Mouse (Mus musculus): Measurements from ENCODE around the gene Cfap99.

Gene Cfap99

DNA sequence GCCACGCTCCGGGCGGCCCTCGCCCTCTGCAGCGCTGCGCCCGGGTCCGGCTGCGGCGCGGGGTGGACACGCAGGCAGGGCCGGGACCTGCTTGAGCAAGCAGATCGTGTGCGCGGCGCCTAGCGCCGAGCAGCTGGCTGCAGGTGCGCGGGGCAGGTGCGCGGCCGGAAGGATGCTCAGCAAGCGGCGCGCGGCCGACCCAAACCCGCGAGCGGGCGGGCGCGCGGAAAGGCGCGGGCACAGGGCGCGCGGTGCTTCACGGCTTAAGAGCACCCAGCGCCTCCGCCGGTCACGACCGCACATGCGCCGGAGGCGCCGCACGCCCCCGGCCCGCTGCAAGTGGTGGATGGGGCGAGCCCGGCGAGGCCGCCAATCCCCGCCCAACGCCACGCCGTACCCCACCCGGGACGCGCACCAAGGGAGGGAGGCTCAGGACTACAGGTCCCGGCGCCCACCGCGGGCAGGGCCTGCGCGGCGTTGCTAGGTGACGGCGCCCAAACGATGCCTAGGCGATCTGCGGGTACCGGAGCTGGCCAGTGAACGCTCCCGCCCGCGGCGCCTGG is at the start of gene Cfap99, which contains the start of gene Zfyve28:
Gene Cfap99 (plus strand): TSS at position 447 of the 563 bp plus-strand sequence.
Gene Zfyve28 (minus strand): TSS at position 296 of the 563 bp plus-strand sequence.
- DNase-seq, result peak; percentile 97 to 98

DNA sequence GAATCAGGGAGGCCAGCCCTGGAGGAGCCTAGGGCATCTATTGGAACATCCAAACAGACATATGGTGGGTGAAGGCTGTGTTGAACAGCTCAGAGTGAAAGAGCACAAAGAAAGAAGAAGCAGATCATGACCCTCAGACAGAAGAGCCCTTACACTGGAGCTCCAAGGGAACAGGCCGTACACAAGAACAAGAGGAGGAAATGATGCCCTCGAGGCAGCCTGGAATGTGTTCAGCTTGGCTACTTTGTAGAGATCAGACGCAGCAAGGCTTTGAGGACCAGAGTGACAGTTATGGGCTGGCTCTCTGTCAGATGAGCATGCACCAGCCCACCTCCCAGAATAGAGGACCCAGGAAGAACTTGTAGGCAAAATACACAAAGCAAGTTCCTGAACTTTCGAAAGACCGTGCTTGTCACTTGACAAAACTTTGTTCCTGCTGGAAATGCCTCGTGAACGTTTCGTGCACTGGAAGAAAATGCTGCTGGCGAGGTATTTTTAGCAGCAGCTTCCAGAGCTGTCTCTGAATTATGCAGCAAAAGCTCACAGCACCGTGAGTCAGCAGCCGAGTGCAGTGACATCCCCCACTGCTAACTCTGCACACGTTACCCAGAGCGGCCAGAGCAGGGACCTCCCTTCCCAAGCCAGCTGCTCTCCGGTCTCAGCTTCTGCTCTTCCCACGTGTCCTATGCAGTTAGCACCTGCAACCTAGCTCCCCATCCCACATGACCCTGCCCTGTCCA is 46.0 kb upstream of the Cfap99 start:
- DNase-seq, result peak; percentile 32 to 47

DNA sequence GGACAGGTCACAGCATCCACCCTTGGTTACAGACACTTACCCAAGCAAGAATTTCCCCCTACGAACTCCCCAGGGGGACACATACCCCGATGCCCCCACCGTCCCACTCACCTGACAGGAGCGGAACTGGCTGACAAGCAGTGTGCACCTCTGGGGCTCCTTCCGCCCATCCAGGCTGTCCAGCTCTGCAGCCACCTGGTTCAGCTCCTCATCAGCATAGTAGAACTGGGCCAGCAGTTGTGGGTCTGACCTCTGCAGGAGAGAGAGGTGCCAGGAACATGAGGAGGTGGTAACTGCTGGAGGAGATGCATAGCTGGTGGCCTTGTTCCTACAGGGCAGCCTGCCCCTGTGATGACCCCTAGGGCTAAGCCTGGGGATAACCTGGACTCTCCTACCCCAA is 45.3 kb upstream of the Cfap99 start:
- no peak for DNase-seq

DNA sequence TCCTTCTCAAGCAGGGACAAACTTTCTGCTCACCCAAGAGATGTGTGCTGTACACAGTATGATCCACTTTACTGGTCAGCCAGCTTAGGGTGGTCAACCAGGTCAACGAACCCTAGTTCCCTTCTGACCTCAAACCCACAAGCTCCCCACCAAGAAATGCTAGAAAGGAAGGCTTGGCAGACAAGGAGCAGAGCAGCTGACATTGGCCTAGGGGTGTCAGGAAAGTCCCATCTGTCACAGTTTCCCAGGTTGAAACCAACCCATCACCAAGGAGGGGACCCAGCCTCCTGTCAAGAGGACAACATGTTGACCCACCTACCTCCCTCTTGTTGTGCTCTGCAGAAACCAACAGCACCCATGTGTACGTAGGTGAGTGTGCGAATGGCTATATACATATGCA is 42.0 kb upstream of the Cfap99 start:
- no peak for DNase-seq

DNA sequence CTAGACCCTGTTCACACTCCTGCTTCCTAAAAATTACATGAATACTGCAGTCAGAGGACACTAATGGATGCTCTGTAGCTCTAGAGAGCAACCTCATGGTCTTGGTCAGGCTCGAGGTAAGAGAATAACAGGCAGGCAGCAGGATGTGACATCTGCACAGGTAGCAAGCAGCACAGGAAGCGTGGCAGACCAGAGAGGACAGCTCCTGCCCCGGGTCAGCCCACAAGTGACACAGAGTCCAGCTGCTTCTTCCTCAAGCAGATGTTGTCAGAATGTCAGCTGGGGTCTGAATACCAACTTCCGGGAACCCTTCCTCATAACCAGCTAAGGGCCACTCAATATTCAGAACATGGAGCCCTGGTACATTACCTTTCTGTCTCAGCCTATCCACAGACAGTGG is 39.3 kb upstream of the Cfap99 start:
- no peak for DNase-seq

DNA sequence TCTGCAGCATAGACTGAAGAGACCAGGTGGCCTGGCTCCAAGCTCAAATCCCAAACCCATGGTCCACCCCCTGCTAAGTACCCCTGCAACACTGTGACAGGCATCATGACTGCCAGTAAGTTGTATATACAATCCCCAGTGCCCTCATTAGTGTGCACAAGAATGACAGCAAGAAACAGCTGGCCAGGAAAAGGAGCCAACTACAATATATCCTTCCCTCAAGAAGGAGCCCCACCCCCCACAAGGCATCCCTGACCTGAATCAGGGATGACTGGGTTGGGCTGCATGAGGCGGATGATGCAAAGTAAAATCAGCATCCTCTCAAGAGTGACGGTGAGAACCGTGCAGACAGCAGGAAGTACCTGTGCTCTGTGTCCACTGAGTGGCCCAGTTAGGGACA is 38.3 kb upstream of the Cfap99 start:
- peak in 1 of 2 experiments; percentile 44 for DNase-seq

DNA sequence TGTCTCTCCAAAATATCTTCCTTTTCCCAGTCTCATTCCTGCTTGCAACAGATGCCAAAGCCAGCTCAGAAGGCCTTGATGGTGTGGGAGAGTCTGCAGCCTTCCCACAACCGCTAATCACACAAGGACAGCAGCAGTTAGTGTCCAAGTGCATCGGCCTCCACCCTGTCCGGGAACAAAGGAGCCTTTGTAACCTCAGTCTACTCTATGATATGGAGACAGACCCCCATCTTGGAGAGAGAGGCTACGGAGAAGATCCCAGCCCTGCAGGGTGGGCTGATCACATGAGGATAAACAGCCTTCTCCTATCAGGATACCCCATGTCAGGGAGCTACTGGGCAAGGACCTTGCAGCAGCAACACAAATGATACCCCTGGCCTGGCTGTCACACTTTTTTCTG is 36.6 kb upstream of the Cfap99 start:
- DNase-seq, result no peak

DNA sequence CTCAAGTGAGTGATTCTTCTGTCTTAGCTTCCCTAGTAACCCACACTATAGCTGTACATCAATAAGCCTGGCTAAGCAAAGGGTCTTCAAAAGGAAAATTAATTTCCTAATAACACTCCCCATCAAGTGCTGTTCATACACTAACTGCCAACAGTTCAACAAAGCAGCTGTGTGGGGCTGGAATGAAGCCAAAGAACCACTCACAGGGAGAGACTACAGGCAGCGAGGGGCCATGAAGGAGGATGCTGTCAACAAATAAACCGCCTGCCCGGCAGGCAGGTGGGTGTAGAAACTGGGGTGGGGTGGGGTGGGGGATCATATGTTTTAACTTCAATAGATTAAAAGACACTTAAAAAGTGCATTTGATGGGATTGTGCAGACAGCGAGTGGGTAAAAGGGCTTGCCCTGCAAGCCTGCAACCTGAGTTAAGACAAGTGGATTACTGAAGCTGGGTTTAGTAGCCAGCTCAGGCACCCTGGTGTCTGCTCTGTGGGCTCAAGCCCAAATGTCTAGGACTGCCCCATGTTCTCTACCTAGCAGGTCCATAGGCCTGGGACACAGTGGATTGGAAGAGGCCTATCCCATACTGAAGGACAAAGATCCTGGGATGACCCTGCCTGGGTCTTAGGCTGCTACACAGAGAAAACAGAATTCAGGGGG is 36.0 kb upstream of the Cfap99 start:
- DNase-seq, result peak; percentile 61 to 64

DNA sequence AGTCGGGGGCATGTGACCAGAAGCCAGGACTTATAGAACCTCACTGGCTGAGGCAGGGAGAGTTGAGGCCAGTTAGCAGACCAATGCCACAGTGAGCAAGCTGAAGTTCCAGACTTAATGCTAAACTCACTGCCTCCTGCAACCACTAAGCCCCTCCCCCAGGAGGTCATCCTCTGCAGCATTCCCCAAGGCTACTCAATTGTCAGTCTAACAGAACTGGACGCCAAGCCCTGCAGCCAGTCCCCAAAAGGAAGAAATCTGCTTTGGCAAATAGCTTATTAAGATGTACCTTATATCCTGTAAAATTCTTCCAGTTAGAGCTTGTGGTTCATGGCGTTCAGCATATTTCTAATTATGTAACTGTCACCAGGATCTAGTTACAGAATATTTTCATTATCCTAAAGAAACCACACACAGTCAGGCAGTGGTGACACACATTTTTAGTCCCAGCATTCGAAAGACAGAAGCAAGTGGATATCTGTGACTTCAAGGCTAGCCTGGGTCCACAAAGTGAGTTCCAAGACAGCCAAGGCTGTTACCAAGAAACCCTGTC is 35.4 kb upstream of the Cfap99 start:
- DNase-seq, result peak in 1 of 2 experiments; percentile 27

DNA sequence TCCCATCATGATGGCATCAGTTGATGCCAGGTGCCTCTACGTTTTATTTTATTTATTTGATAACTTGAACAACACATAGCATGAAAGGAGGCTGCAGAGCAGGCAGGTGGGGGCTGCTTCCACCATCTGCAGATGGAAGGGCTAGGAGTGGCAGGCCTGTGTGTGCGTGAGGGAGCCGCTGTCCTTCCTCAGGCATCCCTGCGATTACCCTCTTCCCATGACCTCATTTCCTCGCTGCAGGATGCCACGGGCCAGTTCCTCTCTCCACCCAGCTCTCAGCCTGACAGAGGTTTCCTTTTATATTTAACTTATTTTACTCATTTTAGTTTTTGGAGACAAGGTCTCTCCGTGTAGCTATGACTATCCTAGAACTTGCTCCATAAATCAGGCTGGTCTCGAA is 34.1 kb upstream of the Cfap99 start:
- no peak for DNase-seq

DNA sequence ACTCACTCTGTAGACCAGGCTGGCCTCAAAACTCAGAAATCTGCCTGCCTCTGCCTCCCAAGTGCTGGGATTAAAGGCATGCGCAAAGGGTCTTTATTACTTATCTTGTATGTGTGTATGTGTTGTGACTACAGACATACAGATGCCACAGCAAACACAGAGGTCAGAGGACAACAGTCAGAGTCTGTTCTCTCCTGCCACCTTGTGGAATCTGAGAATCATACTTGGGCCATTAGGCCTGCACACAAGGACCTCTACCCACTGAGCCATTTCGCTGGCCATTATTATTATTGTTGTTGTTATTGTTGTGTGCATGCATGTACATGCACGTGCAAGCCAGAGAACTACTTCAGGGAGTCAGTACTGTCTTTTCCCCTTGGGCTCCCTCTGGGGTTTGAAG is 33.2 kb upstream of the Cfap99 start:
- DNase-seq, result no peak

DNA sequence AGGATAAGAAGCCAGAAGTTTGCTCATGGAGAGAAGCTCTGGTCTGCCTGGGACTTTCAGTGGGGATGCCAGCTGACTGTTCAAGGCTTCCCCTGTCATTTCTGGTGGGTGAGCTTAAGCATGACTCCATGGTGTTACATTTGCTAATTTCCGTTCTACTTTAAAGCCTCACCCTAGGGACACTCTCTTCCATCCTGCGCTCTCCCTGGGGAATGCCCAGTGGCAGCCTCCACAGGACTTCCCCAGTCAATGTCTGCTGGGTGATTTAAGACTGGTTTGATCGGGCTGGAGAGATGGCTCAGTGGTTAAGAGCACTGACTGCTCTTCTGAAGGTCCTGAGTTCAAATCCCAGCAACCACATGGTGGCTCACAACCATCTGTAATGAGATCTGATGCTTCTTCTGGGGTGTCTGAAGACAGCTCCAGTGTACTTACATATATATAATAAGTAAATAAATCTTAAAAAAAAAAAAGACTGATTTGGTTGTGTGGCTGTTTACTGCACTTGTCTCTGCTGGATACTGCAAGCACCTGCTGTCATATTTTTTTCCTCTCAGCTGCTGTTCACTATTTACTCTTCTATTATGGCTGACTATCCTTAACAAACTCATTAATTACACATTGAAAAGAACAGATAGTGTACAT is 29.1 kb upstream of the Cfap99 start:
- DNase-seq, result no peak

DNA sequence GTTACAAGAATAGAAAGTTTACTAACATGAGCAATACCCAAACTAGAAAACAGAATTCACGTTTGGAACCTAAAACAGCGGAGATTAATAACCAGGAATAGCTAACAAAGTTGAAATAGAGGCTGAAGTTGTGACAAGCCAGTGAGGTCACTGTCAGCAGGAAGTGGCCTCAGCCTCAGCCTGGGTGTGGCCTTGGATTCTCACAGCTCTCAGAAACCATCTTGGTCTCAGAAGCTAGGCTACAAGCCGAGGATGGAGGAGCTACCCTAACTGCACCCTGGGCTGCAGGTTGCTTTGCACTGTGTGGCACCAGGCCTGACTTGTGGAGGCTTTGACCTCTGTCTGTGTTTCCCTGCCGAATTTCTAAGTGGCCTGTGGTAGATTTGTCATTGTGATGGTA is 22.3 kb upstream of the Cfap99 start:
- peak in 1 of 2 experiments; percentile 20 for DNase-seq

DNA sequence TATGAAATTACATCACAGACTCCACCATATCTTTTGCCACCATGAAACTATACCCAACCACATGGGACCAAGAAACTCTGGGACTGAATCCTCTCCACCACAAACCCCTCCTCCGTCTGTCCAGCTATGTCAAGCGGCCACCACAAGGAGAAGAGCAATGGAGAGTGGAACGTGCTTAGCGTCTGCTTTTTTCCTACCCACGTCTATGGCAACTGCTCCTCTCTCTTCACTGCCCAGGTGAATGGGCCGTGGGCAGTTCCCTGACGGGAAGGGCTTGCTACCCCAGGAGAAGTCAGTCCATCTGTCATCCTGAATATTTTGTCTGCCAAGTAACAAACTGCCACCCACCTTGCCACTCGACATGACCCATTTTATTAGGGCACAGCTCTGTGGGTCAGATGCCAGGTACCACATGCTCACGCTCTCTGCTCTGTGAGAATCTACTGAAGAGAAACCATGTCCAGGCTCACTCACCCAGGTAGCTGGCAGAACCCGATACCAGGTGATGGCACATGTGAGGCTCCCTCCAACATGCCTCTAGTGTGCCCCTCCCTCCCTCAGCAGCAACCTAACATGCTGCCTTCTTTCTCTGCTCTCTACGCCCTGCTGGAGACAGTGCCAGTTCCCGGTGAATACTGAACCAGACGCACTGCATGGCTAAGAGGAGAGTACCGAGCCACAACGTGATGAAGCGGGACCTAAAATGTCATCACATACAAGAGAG is 19.0 kb upstream of the Cfap99 start:
- DNase-seq, result peak; percentile 92 to 96

DNA sequence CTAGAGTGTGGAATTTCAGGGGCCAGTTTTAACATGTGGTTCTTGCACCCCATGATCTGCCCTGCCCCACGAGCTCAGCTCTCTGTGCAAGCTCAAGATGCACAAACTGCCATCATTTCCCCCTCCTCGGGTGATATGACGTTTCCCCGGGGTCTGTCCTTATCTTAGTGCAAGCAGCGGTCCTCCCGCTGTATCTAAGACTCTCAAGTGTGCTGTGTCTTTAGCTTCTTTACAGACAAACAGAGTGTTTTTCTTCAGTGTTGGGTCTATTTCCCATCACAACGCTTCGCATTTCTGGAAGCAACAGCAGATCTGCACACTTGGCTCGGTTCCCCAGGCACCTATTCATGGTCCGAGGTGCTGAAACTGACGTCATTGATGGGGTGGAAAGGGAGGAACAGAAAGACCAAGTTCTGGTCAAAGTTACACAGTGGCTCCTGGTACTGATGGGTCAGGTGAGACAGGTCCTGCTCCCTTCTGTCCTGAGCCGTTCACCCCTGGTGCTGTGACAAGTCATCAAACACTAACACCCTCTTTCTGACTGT is 18.4 kb upstream of the Cfap99 start:
- DNase-seq, result peak; percentile 75 to 76

DNA sequence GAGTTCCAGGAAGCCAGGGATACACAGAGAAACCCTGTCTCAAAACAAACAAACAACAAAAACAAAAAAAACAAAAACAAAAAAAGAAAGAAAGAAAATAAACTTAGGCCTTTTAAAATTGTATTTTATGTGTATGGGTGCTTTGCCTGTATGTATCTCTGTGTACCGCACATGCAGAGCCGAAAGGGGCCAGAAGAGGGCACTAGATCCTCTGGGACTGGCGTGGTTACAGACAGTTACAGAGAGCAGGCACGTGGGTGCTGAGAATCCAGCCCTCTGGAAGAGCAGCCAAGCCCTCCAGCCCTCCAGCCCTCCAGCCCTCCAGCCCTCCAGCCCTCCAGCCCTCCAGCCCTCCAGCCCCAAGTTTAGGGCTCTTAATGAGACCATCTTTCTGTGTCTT is 16.7 kb upstream of the Cfap99 start:
- peak; percentile 71 to 84 for DNase-seq

DNA sequence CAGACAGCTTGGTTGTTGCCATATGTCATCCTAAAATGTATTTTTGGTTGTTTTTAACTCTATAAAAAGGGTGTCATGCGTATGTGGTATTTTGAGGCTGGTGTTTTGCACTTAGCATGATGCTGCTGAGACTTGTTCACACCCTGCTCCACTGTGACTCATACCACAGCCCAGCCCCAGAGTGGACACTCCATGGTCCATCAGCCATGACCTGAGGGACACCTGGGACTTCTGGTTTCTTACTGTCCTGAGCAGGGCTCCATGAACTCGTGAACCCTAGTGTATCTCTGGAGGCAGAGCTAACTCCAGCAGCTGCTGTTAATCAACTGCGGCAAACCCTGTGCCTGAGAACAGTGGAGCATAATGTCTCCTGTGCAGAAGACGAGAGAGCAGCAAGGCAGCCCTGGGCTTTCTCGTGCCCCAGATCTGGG is 15.1 kb upstream of the Cfap99 start:
- peak in 1 of 2 experiments; percentile 51 for DNase-seq

DNA sequence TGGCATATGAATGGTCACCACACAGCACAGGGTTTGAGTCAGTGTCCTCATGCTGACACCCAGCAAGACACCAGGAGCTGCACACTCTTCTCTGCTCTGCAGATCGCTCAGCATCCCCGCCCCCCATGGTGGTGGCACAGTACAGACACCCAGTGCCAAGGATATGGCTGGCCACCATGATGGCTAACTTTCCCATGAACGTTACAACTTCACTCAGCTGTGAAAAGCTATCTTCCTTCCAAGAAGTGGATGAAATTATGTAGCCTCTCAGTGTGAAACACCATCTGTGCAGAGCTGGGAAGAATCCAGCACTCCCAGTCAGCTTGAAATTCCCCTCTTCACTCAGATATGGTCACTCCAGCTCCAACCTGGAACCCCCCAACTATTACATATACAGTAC is 14.1 kb upstream of the Cfap99 start:
- DNase-seq, result peak; percentile 82 to 91

DNA sequence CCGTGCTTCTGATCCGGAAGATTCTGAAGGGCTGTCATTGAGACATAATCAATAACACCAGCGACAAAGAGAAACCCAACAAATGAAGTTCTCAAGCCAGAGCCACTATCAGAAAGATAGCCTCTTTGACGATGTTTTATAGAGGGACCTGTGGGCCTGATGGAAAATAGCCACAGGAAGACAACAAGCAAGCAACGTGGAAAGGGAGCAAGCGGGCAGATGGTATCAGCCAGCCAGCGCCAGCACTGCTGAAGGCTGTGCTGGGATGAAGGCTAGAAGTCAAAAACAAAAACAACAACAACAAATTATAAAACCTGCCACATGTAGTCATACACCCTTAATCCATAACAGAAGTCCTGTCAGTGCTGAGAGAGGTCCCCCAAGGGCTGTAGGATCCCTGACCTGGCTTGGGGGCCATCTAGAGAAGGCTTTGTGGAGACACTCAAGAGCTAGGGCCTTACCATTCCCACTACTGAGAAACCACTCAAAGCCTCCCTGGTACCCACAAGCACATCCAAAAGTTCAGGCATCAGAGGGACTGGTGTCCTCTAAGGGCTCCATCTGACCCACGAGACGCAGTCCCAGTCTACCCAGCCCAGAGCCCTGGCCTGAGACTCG is 13.6 kb upstream of the Cfap99 start:
- DNase-seq, result peak in 1 of 2 experiments; percentile 55

DNA sequence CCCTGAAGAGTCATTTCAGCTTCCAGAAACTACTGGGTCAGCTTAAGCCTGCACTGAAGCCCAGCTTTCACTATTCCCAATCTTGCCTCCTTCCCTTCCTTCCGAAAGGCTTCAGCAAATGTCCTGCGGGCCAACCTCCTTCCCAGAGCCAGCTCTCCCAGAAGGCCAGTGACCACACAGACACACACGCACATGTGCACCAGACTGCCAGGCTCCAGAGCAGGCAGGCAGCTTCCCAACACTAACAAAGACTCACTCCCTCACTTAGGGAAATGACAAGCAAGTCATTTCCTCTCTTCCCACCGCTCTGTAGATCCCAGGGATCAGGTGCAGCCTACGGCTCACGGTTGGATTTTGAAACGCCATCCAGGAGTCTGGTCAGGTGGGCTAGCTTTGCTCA is 12.2 kb upstream of the Cfap99 start:
- peak in 1 of 2 experiments; percentile 39 for DNase-seq

DNA sequence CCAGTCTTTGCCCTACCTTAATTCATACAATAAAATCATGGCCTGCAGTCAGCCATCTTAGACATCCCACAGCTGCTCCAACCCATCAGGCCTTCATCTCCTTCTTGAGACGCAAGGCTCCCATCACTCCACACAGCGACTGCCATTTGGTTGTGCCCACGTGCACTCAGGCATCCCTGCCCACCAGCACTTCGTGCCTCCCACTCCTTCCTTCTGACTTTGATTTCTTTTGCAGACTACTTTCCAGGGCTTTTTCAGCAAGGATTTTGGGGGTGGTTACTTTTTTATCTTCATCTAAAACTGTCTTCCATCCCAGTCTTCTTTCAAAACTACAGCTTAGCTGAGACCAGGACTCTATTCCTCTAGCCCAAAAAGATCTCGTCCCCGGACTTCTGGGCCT is 11.7 kb upstream of the Cfap99 start:
- DNase-seq, result no peak

DNA sequence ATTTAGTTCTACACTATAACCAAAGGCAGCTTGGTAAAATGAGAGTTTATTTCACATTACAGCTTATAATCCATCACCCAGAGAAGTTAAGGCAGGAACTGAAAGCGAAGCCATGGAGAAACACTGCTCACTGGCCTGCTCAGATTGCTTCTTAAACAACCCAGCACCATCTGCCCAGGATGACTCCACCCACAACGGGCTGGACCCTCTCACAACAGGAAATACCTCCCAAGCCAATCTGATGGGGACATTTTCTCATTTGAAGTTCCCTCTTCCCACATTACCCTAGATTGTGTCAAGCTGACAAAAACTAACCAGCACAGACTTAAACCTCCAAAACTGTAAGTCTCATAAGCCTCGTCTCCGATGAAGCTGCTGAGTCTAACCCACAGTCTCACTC is 10.3 kb upstream of the Cfap99 start:
- no peak for DNase-seq
